Mouse (Mus musculus): Measurements from ENCODE around the gene Gm10203. TPM values are rescaled to one million over a fixed set of nuclear protein-coding genes. Genes with fewer than 3 reads are reported as not detected.
"Not testable (repeated sequence)": the region's sequence is repeated elsewhere in the genome, so short reads cannot be mapped to it uniquely, and the experiment has no call there.

Gm10203 gene
- total RNA-seq, 1 experiment from 2014 or later: not detected

- ATAC-seq (ENCODE audit: extremely low read depth, insufficient number of reproducible peaks, low FRiP score, poor library complexity, severe bottlenecking): peak; percentile 99
Measured at GRCm38 (mm10) chr6:149132311-149133077, 2.5 kb downstream of the Gm10203 start.

- no peak for ATAC-seq (ENCODE audit: extremely low read depth, insufficient number of reproducible peaks, low FRiP score, poor library complexity, severe bottlenecking)
Measured at GRCm38 (mm10) chr6:149134391-149135150, 4.6 kb downstream of the Gm10203 start.

GRCm38 (mm10) chr6:149135631-149136030, 5.7 kb downstream of the Gm10203 start:
- no peak for ATAC-seq (ENCODE audit: extremely low read depth, insufficient number of reproducible peaks, low FRiP score, poor library complexity, severe bottlenecking)

- no peak for ATAC-seq (ENCODE audit: extremely low read depth, insufficient number of reproducible peaks, low FRiP score, poor library complexity, severe bottlenecking)
Measured at GRCm38 (mm10) chr6:149137936-149138335, 8.0 kb downstream of the Gm10203 start.

GRCm38 (mm10) chr6:149139011-149139410, 9.0 kb downstream of the Gm10203 start:
- ATAC-seq (ENCODE audit: extremely low read depth, insufficient number of reproducible peaks, low FRiP score, poor library complexity, severe bottlenecking): peak; percentile 42; the same call in 1 of the 2 replicates

- ATAC-seq (ENCODE audit: extremely low read depth, insufficient number of reproducible peaks, low FRiP score, poor library complexity, severe bottlenecking): no peak
Measured at GRCm38 (mm10) chr6:149139471-149139870, 9.5 kb downstream of the Gm10203 start, which contains the start of gene Etfbkmt. Gene Etfbkmt, plus strand, starts transcription at chr6:149139849.

GRCm38 (mm10) chr6:149141393-149142173, 11.6 kb downstream of the Gm10203 start:
- peak; percentile 95 for ATAC-seq (ENCODE audit: extremely low read depth, insufficient number of reproducible peaks, low FRiP score, poor library complexity, severe bottlenecking)

GRCm38 (mm10) chr6:149145143-149145542, 15.2 kb downstream of the Gm10203 start:
- no peak for ATAC-seq (ENCODE audit: extremely low read depth, insufficient number of reproducible peaks, low FRiP score, poor library complexity, severe bottlenecking)

- no peak for ATAC-seq (ENCODE audit: extremely low read depth, insufficient number of reproducible peaks, low FRiP score, poor library complexity, severe bottlenecking)
Measured at GRCm38 (mm10) chr6:149148436-149149229, 18.7 kb downstream of the Gm10203 start.

GRCm38 (mm10) chr6:149152119-149152518, 22.1 kb downstream of the Gm10203 start:
- no peak for ATAC-seq (ENCODE audit: extremely low read depth, insufficient number of reproducible peaks, low FRiP score, poor library complexity, severe bottlenecking)

GRCm38 (mm10) chr6:149153473-149154115, 23.6 kb downstream of the Gm10203 start:
- no peak for ATAC-seq (ENCODE audit: extremely low read depth, insufficient number of reproducible peaks, low FRiP score, poor library complexity, severe bottlenecking)

- ATAC-seq (ENCODE audit: extremely low read depth, insufficient number of reproducible peaks, low FRiP score, poor library complexity, severe bottlenecking): no peak
Measured at GRCm38 (mm10) chr6:149154116-149155030, 24.4 kb downstream of the Gm10203 start.

- no peak for ATAC-seq (ENCODE audit: extremely low read depth, insufficient number of reproducible peaks, low FRiP score, poor library complexity, severe bottlenecking)
Measured at GRCm38 (mm10) chr6:149155031-149155841, 25.3 kb downstream of the Gm10203 start.

- ATAC-seq (ENCODE audit: extremely low read depth, insufficient number of reproducible peaks, low FRiP score, poor library complexity, severe bottlenecking): not testable (repeated sequence)
Measured at GRCm38 (mm10) chr6:149167038-149167437, 37.1 kb downstream of the Gm10203 start.

- no peak for ATAC-seq (ENCODE audit: extremely low read depth, insufficient number of reproducible peaks, low FRiP score, poor library complexity, severe bottlenecking)
Measured at GRCm38 (mm10) chr6:149167672-149168071, 37.7 kb downstream of the Gm10203 start.

GRCm38 (mm10) chr6:149168436-149168835, 38.5 kb downstream of the Gm10203 start:
- ATAC-seq (ENCODE audit: extremely low read depth, insufficient number of reproducible peaks, low FRiP score, poor library complexity, severe bottlenecking): no peak

Data from neutrophil, adult 5-6 weeks (primary cell).